Mouse (Mus musculus): ENCODE results near the gene Csf2rb2. TPM values are rescaled to one million over a fixed set of nuclear protein-coding genes. Genes with fewer than 3 reads are reported as not detected.
"Not testable (repeated sequence)": the region's sequence is repeated elsewhere in the genome, so short reads cannot be mapped to it uniquely, and the experiment has no call there.

The Csf2rb2 gene
- polyA plus RNA-seq, 1 experiment from 2014 or later, result 0.21 TPM

- Histone ChIP-seq H3K4me1 (replicated peaks) (no peaks in the 10 kb centered on the region), H3K4me3 (no peak overlapping the region), H3K27me3 (no peaks in the 10 kb centered on the region), H3K4me2 (no peak overlapping the region), H3K27ac (replicated peaks) (no peak overlapping the region), H3K9ac (no peak overlapping the region), H3K36me3 (no peaks in the 10 kb centered on the region), H3K9me3 (no peaks in the 10 kb centered on the region)
- ATAC-seq (ENCODE audit: low FRiP score, low read depth), result no peak
- 53% methylated on average over 5 of the region's 5 CpGs for WGBS
These were observed 4.3 kb upstream of the Csf2rb2 start for GRCm38 (mm10) chr15:78309865-78310264.

GRCm38 (mm10) chr15:78303665-78304233 is 1.8 kb downstream of the Csf2rb2 start:
- ATAC-seq (ENCODE audit: low FRiP score, low read depth), result no peak
- Histone ChIP-seq H3K27ac (replicated peaks) (no peak overlapping the region), H3K9me3 (no peaks in the 10 kb centered on the region), H3K4me3 (no peak overlapping the region), H3K4me2 (no peak overlapping the region), H3K4me1 (replicated peaks) (no peaks in the 10 kb centered on the region), H3K9ac (no peak overlapping the region), H3K36me3 (no peaks in the 10 kb centered on the region), H3K27me3 (no peaks in the 10 kb centered on the region)
- 86% methylated on average over 6 of the region's 6 CpGs for WGBS

GRCm38 (mm10) chr15:78302718-78303117 is 2.8 kb downstream of the Csf2rb2 start:
- no peak overlapping the region for H3K9ac ChIP-seq
- WGBS, result 93% methylated on average over 4 of the region's 4 CpGs
- H3K36me3 ChIP-seq, result no peaks in the 10 kb centered on the region
- H3K4me3 ChIP-seq, result no peak overlapping the region
- H3K9me3 ChIP-seq, result no peaks in the 10 kb centered on the region
- H3K27ac ChIP-seq (replicated peaks), result no peak overlapping the region
- H3K27me3 ChIP-seq, result no peaks in the 10 kb centered on the region
- H3K4me2 ChIP-seq, result no peak overlapping the region
- H3K4me1 ChIP-seq (replicated peaks), result no peaks in the 10 kb centered on the region
- ATAC-seq (ENCODE audit: low FRiP score, low read depth), result no peak

- H3K9me3 ChIP-seq, result no peaks in the 10 kb centered on the region
- ATAC-seq (ENCODE audit: low FRiP score, low read depth), result no peak
- H3K36me3 ChIP-seq, result no peaks in the 10 kb centered on the region
- H3K27ac ChIP-seq (replicated peaks), result no peak overlapping the region
- no peak overlapping the region for H3K4me3 ChIP-seq
- no peak overlapping the region for H3K4me2 ChIP-seq
- no peaks in the 10 kb centered on the region for H3K4me1 ChIP-seq (replicated peaks)
- H3K27me3 ChIP-seq, result no peaks in the 10 kb centered on the region
- no peak overlapping the region for H3K9ac ChIP-seq
These were observed 4.7 kb downstream of the Csf2rb2 start for GRCm38 (mm10) chr15:78300773-78301172.

GRCm38 (mm10) chr15:78299641-78300040 is 5.9 kb downstream of the Csf2rb2 start:
- H3K27ac ChIP-seq (replicated peaks), result no peak overlapping the region
- no peak overlapping the region for H3K9ac ChIP-seq
- no peak for ATAC-seq (ENCODE audit: low FRiP score, low read depth)
- H3K9me3 ChIP-seq, result no peaks in the 10 kb centered on the region
- H3K4me1 ChIP-seq (replicated peaks), result no peaks in the 10 kb centered on the region
- WGBS, result 90% methylated on average over 3 of the region's 3 CpGs
- H3K4me2 ChIP-seq, result no peak overlapping the region
- no peak overlapping the region for H3K4me3 ChIP-seq
- no peaks in the 10 kb centered on the region for H3K36me3 ChIP-seq
- no peaks in the 10 kb centered on the region for H3K27me3 ChIP-seq

- Histone ChIP-seq H3K4me1 (replicated peaks) (no peaks in the 10 kb centered on the region), H3K4me2 (no peak overlapping the region), H3K36me3 (no peaks in the 10 kb centered on the region), H3K27ac (replicated peaks) (no peak overlapping the region), H3K9me3 (no peaks in the 10 kb centered on the region), H3K27me3 (no peaks in the 10 kb centered on the region), H3K9ac (no peak overlapping the region), H3K4me3 (no peak overlapping the region)
- ATAC-seq (ENCODE audit: low FRiP score, low read depth), result no peak
- WGBS, result 75% methylated on average over 1 of the region's 1 CpGs
These were observed 7.0 kb downstream of the Csf2rb2 start for GRCm38 (mm10) chr15:78298558-78298957.

- no peaks in the 10 kb centered on the region for H3K27me3 ChIP-seq
- no peak overlapping the region for H3K9ac ChIP-seq
- ATAC-seq (ENCODE audit: low FRiP score, low read depth), result no peak
These were observed 11.8 kb downstream of the Csf2rb2 start for GRCm38 (mm10) chr15:78293716-78294115.

GRCm38 (mm10) chr15:78293228-78293627 is 12.3 kb downstream of the Csf2rb2 start:
- H3K9ac ChIP-seq; ATAC-seq (ENCODE audit: low FRiP score, low read depth); H3K9me3 ChIP-seq; H3K27ac ChIP-seq (replicated peaks); H3K36me3 ChIP-seq; H3K4me2 ChIP-seq; H3K27me3 ChIP-seq; H3K4me1 ChIP-seq (replicated peaks); H3K4me3 ChIP-seq: not testable (repeated sequence)
- 11% methylated on average over 2 of the region's 2 CpGs for WGBS

More at GRCm38 (mm10) chr15:78293716-78294115, 11.8 kb downstream of the Csf2rb2 start:
- H3K4me1 ChIP-seq (replicated peaks), result no peaks in the 10 kb centered on the region
- no peaks in the 10 kb centered on the region for H3K36me3 ChIP-seq
- no peak overlapping the region for H3K4me3 ChIP-seq
- no peak overlapping the region for H3K4me2 ChIP-seq
- WGBS, result 78% methylated on average over 4 of the region's 4 CpGs
- no peaks in the 10 kb centered on the region for H3K9me3 ChIP-seq
- H3K27ac ChIP-seq (replicated peaks), result no peak overlapping the region

- not testable (repeated sequence) for H3K4me1 ChIP-seq (replicated peaks); H3K9ac ChIP-seq; H3K4me3 ChIP-seq; H3K9me3 ChIP-seq; ATAC-seq (ENCODE audit: low FRiP score, low read depth); H3K36me3 ChIP-seq; H3K4me2 ChIP-seq; H3K27me3 ChIP-seq; H3K27ac ChIP-seq (replicated peaks)
- WGBS, result 80% methylated on average over 5 of the region's 5 CpGs
These were observed 15.7 kb downstream of the Csf2rb2 start for GRCm38 (mm10) chr15:78289775-78290174.

- ATAC-seq (ENCODE audit: low FRiP score, low read depth), result no peak
These were observed 17.6 kb downstream of the Csf2rb2 start for GRCm38 (mm10) chr15:78287941-78288340.

GRCm38 (mm10) chr15:78278308-78278707 is 27.2 kb downstream of the Csf2rb2 start:
- Histone ChIP-seq H3K36me3 (no peaks in the 10 kb centered on the region), H3K4me3 (no peak overlapping the region), H3K9me3 (no peaks in the 10 kb centered on the region), H3K27ac (replicated peaks) (no peak overlapping the region), H3K9ac (no peak overlapping the region), H3K4me2 (no peak overlapping the region), H3K27me3 (no peaks in the 10 kb centered on the region), H3K4me1 (replicated peaks) (no peaks in the 10 kb centered on the region)
- 87% methylated on average over 2 of the region's 2 CpGs for WGBS
- no peak for ATAC-seq (ENCODE audit: low FRiP score, low read depth)

More at GRCm38 (mm10) chr15:78287941-78288340, 17.6 kb downstream of the Csf2rb2 start:
- Histone ChIP-seq H3K4me3 (no peak overlapping the region), H3K36me3 (no peaks in the 10 kb centered on the region), H3K27me3 (no peaks in the 10 kb centered on the region), H3K4me2 (no peak overlapping the region), H3K9me3 (no peaks in the 10 kb centered on the region), H3K9ac (no peak overlapping the region), H3K27ac (replicated peaks) (no peak overlapping the region), H3K4me1 (replicated peaks) (no peaks in the 10 kb centered on the region)
- WGBS, result 89% methylated on average over 5 of the region's 5 CpGs

- ATAC-seq (ENCODE audit: low FRiP score, low read depth), result no peak
- Histone ChIP-seq H3K27me3 (no peaks in the 10 kb centered on the region), H3K27ac (replicated peaks) (no peak overlapping the region), H3K4me2 (no peak overlapping the region), H3K9me3 (no peaks in the 10 kb centered on the region), H3K4me3 (no peak overlapping the region), H3K4me1 (replicated peaks) (no peaks in the 10 kb centered on the region), H3K9ac (no peak overlapping the region), H3K36me3 (no peaks in the 10 kb centered on the region)
These were observed 34.3 kb downstream of the Csf2rb2 start for GRCm38 (mm10) chr15:78271208-78271607.

- Histone ChIP-seq H3K9me3 (no peaks in the 10 kb centered on the region), H3K9ac (no peak overlapping the region), H3K4me2 (no peak overlapping the region), H3K36me3 (no peaks in the 10 kb centered on the region), H3K27ac (replicated peaks) (no peak overlapping the region), H3K4me3 (no peak overlapping the region), H3K4me1 (replicated peaks) (no peaks in the 10 kb centered on the region), H3K27me3 (no peaks in the 10 kb centered on the region)
- WGBS, result 80% methylated on average over 4 of the region's 4 CpGs
- ATAC-seq (ENCODE audit: low FRiP score, low read depth), result no peak
These were observed 37.7 kb downstream of the Csf2rb2 start for GRCm38 (mm10) chr15:78267865-78268264.
